Mouse (Mus musculus): ENCODE measurements around the gene Tmem164.

GRCm38 (mm10) chrX:142669312-142670091 lies 11.7 kb upstream of the Tmem164 start:
- TF ChIP-seq CTCF (IDR thresholded peaks at IDR 0.05; ENCODE audit: low read depth) (no peak), EP300 (optimal IDR thresholded peaks at IDR 0.05) (no peak)

All from stomach, postnatal 0 days (tissue).